Mouse (Mus musculus): ENCODE measurements around the gene Dync1h1.

Gene Dync1h1

GRCm38 (mm10) chr12:110601241-110602218 lies at the start of gene Dync1h1:
Gene Dync1h1, plus strand, starts transcription at chr12:110601452.
- peak; percentile 96 for DNase-seq

GRCm38 (mm10) chr12:110552113-110552512 lies 49.1 kb upstream of the Dync1h1 start:
- DNase-seq: no peak

GRCm38 (mm10) chr12:110553362-110553761 lies 47.9 kb upstream of the Dync1h1 start:
- no peak for DNase-seq

GRCm38 (mm10) chr12:110555536-110556240 lies 45.6 kb upstream of the Dync1h1 start:
- DNase-seq: no peak

GRCm38 (mm10) chr12:110556861-110557628 lies 44.2 kb upstream of the Dync1h1 start:
- no peak for DNase-seq

GRCm38 (mm10) chr12:110558175-110558574 lies 43.1 kb upstream of the Dync1h1 start:
- no peak for DNase-seq

- DNase-seq: no peak
These were observed 37.9 kb upstream of the Dync1h1 start for GRCm38 (mm10) chr12:110563383-110563782.

GRCm38 (mm10) chr12:110564848-110565247 lies 36.4 kb upstream of the Dync1h1 start:
- no peak for DNase-seq

- no peak for DNase-seq
These were observed 34.9 kb upstream of the Dync1h1 start for GRCm38 (mm10) chr12:110566366-110566765.

GRCm38 (mm10) chr12:110571050-110571449 lies 30.2 kb upstream of the Dync1h1 start:
- DNase-seq: no peak

GRCm38 (mm10) chr12:110572351-110572750 lies 28.9 kb upstream of the Dync1h1 start:
- no peak for DNase-seq

- DNase-seq: no peak
These were observed 27.6 kb upstream of the Dync1h1 start for GRCm38 (mm10) chr12:110573635-110574034.

- peak in 1 of 2 experiments; percentile 33 for DNase-seq
These were observed 25.3 kb upstream of the Dync1h1 start for GRCm38 (mm10) chr12:110575926-110576325.

- no peak for DNase-seq
These were observed 22.9 kb upstream of the Dync1h1 start for GRCm38 (mm10) chr12:110578333-110578732.

- no peak for DNase-seq
These were observed 12.6 kb upstream of the Dync1h1 start for GRCm38 (mm10) chr12:110588622-110589021.

GRCm38 (mm10) chr12:110590804-110591259 lies 10.4 kb upstream of the Dync1h1 start:
- DNase-seq: no peak

GRCm38 (mm10) chr12:110591260-110591883 lies 9.9 kb upstream of the Dync1h1 start:
- DNase-seq: peak; percentile 99 to 100

- DNase-seq: peak; percentile 68 to 84
These were observed 2.7 kb upstream of the Dync1h1 start for GRCm38 (mm10) chr12:110598527-110598926.

GRCm38 (mm10) chr12:110599791-110600190 lies 1.5 kb upstream of the Dync1h1 start:
- no peak for DNase-seq

GRCm38 (mm10) chr12:110600225-110600991 lies 844 bp upstream of the Dync1h1 start:
- no peak for DNase-seq

GRCm38 (mm10) chr12:110606161-110606560 lies 4.9 kb downstream of the Dync1h1 start:
- DNase-seq: no peak
